ENCODE assay signal across 23 mouse cellular contexts in genomic region chr14:25776294-25776693, GRCm38 (mm10). TPM values are rescaled to one million over a fixed set of nuclear protein-coding genes. Genes with fewer than 3 reads are reported as not detected.
DNase-seq lines count a peak whose midpoint lies in the region; ATAC-seq and TF ChIP-seq lines count a peak whose summit lies in the region.
"Had no signal": no experiment of that assay in that cellular context is flagged by ENCODE, and none has a peak within 500 bp of the region (broad histone marks: within the 10 kb centered on the region; RNA-seq: fewer than 3 reads in every experiment).

No protein-coding gene starts in this region.

- H3K79me3 ChIP-seq in C2C12 (ENCODE audit: low read depth): no peaks in the 10 kb centered on the region

- H3K9ac ChIP-seq in heart, postnatal 0 days (replicated peaks; ENCODE audit: low read depth, low read length): no peak overlapping the region
- H3K9ac ChIP-seq in heart, embryonic 11.5 days (ENCODE audit: low read depth, low read length): no peak overlapping the region
- H3K9ac ChIP-seq: embryonic facial prominence, embryonic 15.5 days; forebrain, embryonic 12.5 days; heart, embryonic 13.5 days; hindbrain, embryonic 13.5 days; limb, embryonic 12.5 days; liver, embryonic 14.5 days had no signal

- H3K27me3 ChIP-seq in heart, postnatal 0 days (ENCODE audit: control insufficient read depth, insufficient read depth, low read length): 0 out of 2 replicates have a peak, but pooled peaks cover 3% of the 10 kb centered on the region
- no peaks in the 10 kb centered on the region; the same call in 1 of the 2 replicates for H3K27me3 ChIP-seq in heart, embryonic 11.5 days (ENCODE audit: control insufficient read depth, insufficient read depth, low read length)
- H3K27me3 ChIP-seq in C2C12 (ENCODE audit: control insufficient read depth, insufficient read depth, insufficient read length): no peaks in the 10 kb centered on the region
- no peaks in the 10 kb centered on the region for H3K27me3 ChIP-seq in limb, embryonic 10.5 days (ENCODE audit: low read depth, poor library complexity, severe bottlenecking)
- H3K27me3 ChIP-seq: embryonic facial prominence, embryonic 15.5 days; heart, embryonic 13.5 days; limb, embryonic 12.5 days had no signal

- TF ChIP-seq CTCF in heart, postnatal 0 days (IDR thresholded peaks at IDR 0.05; ENCODE audit: low read depth): no peak
- no peak for TF ChIP-seq CTCF in C2C12 (IDR thresholded peaks at IDR 0.05; ENCODE audit: control insufficient read depth, insufficient read depth, insufficient read length)
- no peak for TF ChIP-seq CTCF in embryonic fibroblast, embryonic 13.5 days (IDR thresholded peaks at IDR 0.05; ENCODE audit: borderline replicate concordance, insufficient read depth, low read length)

- DNase-seq in heart, postnatal 0 days (ENCODE audit: low spot score): no peak
- DNase-seq in limb, embryonic 10.5 days (ENCODE audit: low spot score): no peak
- DNase-seq in left cerebral cortex, postnatal 25 days (ENCODE audit: low spot score in 2 of 2): no peak
- DNase-seq: adrenal gland, postnatal 14 days; cerebellum, adult 11-12 months; gastrocnemius, postnatal 10 days; kidney, adult 11 months; kidney, postnatal 10 days; right cerebral cortex, adult 18-20 months; thymus, postnatal 4 days had no signal

- intact Hi-C loops in left cerebral cortex, postnatal 25 days (cut with DNase I): no loop called here

- no peak overlapping the region for H3K4me3 ChIP-seq in heart, postnatal 0 days (ENCODE audit: low read depth, low read length)
- no peak overlapping the region for H3K4me3 ChIP-seq in heart, embryonic 11.5 days (ENCODE audit: low read depth, low read length)
- no peak overlapping the region for H3K4me3 ChIP-seq in C2C12 (ENCODE audit: insufficient read depth, poor library complexity, severe bottlenecking)
- H3K4me3 ChIP-seq in embryonic fibroblast, embryonic 13.5 days (ENCODE audit: insufficient read depth, low read length): no peak overlapping the region
- H3K4me3 ChIP-seq in limb, embryonic 10.5 days: no peak overlapping the region
- H3K4me3 ChIP-seq: embryonic facial prominence, embryonic 15.5 days; forebrain, embryonic 12.5 days; heart, embryonic 13.5 days; hindbrain, embryonic 13.5 days; layer of hippocampus, adult 2 months; left cerebral cortex, adult 2 months; limb, embryonic 12.5 days had no signal

- WGBS in heart, postnatal 0 days: 54% methylated on average over 6 of the region's 6 CpGs
- WGBS in heart, embryonic 11.5 days (ENCODE audit: insufficient replicate concordance): 51% methylated on average over 6 of the region's 6 CpGs
- WGBS in limb, embryonic 10.5 days: 45% methylated on average over 6 of the region's 6 CpGs

- no peaks in the 10 kb centered on the region for H3K9me3 ChIP-seq in heart, postnatal 0 days (replicated peaks; ENCODE audit: control insufficient read depth, low read length)
- no peaks in the 10 kb centered on the region for H3K9me3 ChIP-seq in heart, embryonic 11.5 days (replicated peaks; ENCODE audit: control insufficient read depth, low read length)
- H3K9me3 ChIP-seq in limb, embryonic 10.5 days (replicated peaks): no peaks in the 10 kb centered on the region
- H3K9me3 ChIP-seq: embryonic facial prominence, embryonic 15.5 days; forebrain, embryonic 12.5 days; heart, embryonic 13.5 days; hindbrain, embryonic 13.5 days; limb, embryonic 12.5 days had no signal

- ATAC-seq in heart, postnatal 0 days (ENCODE audit: insufficient read depth, low read depth): peak; percentile 34; the same call in 1 of the 2 replicates
- ATAC-seq in heart, embryonic 11.5 days (replicated peaks; ENCODE audit: insufficient number of reproducible peaks, low FRiP score, low TSS enrichment): no peak
- ATAC-seq in megakaryocyte progenitor cell, adult 5-6 weeks (replicated peaks; ENCODE audit: poor library complexity): no peak
- ATAC-seq: midbrain, embryonic 16.5 days had no signal

- TF ChIP-seq POLR2A in embryonic fibroblast, embryonic 13.5 days (IDR thresholded peaks at IDR 0.05; ENCODE audit: low read depth, low read length): 0 out of 2 replicates have a peak, but pooled peaks have one; percentile 14

- H3K27ac ChIP-seq in heart, postnatal 0 days (ENCODE audit: low read depth): no peak overlapping the region
- no peak overlapping the region for H3K27ac ChIP-seq in heart, embryonic 11.5 days (ENCODE audit: low read depth, low read length)
- H3K27ac ChIP-seq in embryonic fibroblast, embryonic 13.5 days (ENCODE audit: insufficient read depth, low read length): peak overlapping the region; percentile 98
- 0 out of 2 replicates have a peak overlapping the region, but pooled peaks have one; percentile 11 for H3K27ac ChIP-seq in limb, embryonic 10.5 days
- H3K27ac ChIP-seq: embryonic facial prominence, embryonic 15.5 days; forebrain, embryonic 12.5 days; heart, embryonic 13.5 days; hindbrain, embryonic 13.5 days; layer of hippocampus, adult 2 months; left cerebral cortex, adult 2 months; limb, embryonic 12.5 days; liver, embryonic 14.5 days had no signal

- H3K4me2 ChIP-seq in heart, postnatal 0 days (ENCODE audit: low read depth, low read length): no peak overlapping the region
- H3K4me2 ChIP-seq in heart, embryonic 11.5 days: no peak overlapping the region
- H3K4me2 ChIP-seq: embryonic facial prominence, embryonic 15.5 days; forebrain, embryonic 12.5 days; heart, embryonic 13.5 days; hindbrain, embryonic 13.5 days; limb, embryonic 12.5 days had no signal

- peaks cover 29% of the 10 kb centered on the region for H3K4me1 ChIP-seq in heart, postnatal 0 days (ENCODE audit: control insufficient read depth, insufficient read depth)
- peaks cover 28% of the 10 kb centered on the region for H3K4me1 ChIP-seq in heart, embryonic 11.5 days (ENCODE audit: control insufficient read depth, insufficient read depth, low read length)
- peaks cover 41% of the 10 kb centered on the region for H3K4me1 ChIP-seq in embryonic fibroblast, embryonic 13.5 days (ENCODE audit: control insufficient read depth, insufficient read depth, low read length)
- peaks cover 37% of the 10 kb centered on the region for H3K4me1 ChIP-seq in limb, embryonic 10.5 days
- H3K4me1 ChIP-seq: forebrain, embryonic 12.5 days; hindbrain, embryonic 13.5 days had no signal

- no peak for TF ChIP-seq EP300 in heart, postnatal 0 days (IDR thresholded peaks at IDR 0.05; ENCODE audit: low read depth)

- no peak overlapping the region for H3ac ChIP-seq in C2C12 (ENCODE audit: control insufficient read depth, insufficient read length, low read depth)

- H3K79me2 ChIP-seq in C2C12 (ENCODE audit: control insufficient read depth, insufficient read depth): no peaks in the 10 kb centered on the region

- H3K36me3 ChIP-seq in heart, postnatal 0 days (replicated peaks; ENCODE audit: control insufficient read depth, insufficient read depth, low read length): no peaks in the 10 kb centered on the region
- no peaks in the 10 kb centered on the region for H3K36me3 ChIP-seq in heart, embryonic 11.5 days (ENCODE audit: control insufficient read depth, insufficient read depth, low read length)
- H3K36me3 ChIP-seq in C2C12 (ENCODE audit: control insufficient read depth, insufficient read depth): no peaks in the 10 kb centered on the region
- no peaks in the 10 kb centered on the region for H3K36me3 ChIP-seq in limb, embryonic 10.5 days
- H3K36me3 ChIP-seq: embryonic facial prominence, embryonic 15.5 days; forebrain, embryonic 12.5 days; heart, embryonic 13.5 days; hindbrain, embryonic 13.5 days; limb, embryonic 12.5 days had no signal

TF ChIP-seq in C2C12, 6 proteins besides CTCF, POLR2A, EP300 and RAD21:
- peak; percentile 56 for TF ChIP-seq CEBPB (IDR thresholded peaks at IDR 0.05; ENCODE audit: low read depth)
- peak; percentile 98 for TF ChIP-seq MAX (IDR thresholded peaks at IDR 0.05)
- no peak for TF ChIP-seq USF1 (IDR thresholded peaks at IDR 0.05; ENCODE audit: low read depth)
- TF ChIP-seq MYOG (IDR thresholded peaks at IDR 0.05; ENCODE audit: control insufficient read depth, extremely low read depth, insufficient read length): no peak
- no peak for TF ChIP-seq MYOD1 (IDR thresholded peaks at IDR 0.05; ENCODE audit: control insufficient read depth, insufficient read length, low read depth)
- no peak for TF ChIP-seq FOSL1 (IDR thresholded peaks at IDR 0.05; ENCODE audit: insufficient read depth, low read length, poor library complexity, severe bottlenecking)

RNA-seq across cellular contexts. Expression of gene Zcchc24, which starts 7.5 kb away (rescaled TPM):
- total RNA-seq in heart, postnatal 0 days (2014; rRNA removed; ENCODE audit: low replicate concordance): 36.6 and 40.3 TPM in 2 replicates
- polyA plus RNA-seq in heart, postnatal 0 days (2015; fragmentation: Nextera tagmentation; extraction: Ambion mirVana): 14.9 and 18.5 TPM in 2 replicates
- polyA plus RNA-seq in heart, embryonic 11.5 days (2014; fragmentation: Nextera tagmentation; extraction: Ambion mirVana): 18.9 and 22.6 TPM in 2 replicates
- 36.4 TPM for polyA plus RNA-seq in C2C12 (2012; fragmentation: generic; extraction: Trizol)
- 116 and 122 TPM in 2 replicates for polyA plus RNA-seq in embryonic fibroblast, embryonic 13.5 days (2011; ENCODE audit: insufficient read length, low read depth, missing spikeins)
- 9.9 and 17.0 TPM in 2 replicates for polyA plus RNA-seq in limb, embryonic 10.5 days (2016; fragmentation: Nextera tagmentation; extraction: Ambion mirVana)
- total RNA-seq in megakaryocyte progenitor cell, adult 5-6 weeks (2015): 1.2 and 1.3 TPM in 2 replicates
- total RNA-seq in megakaryocyte progenitor cell, adult 5-6 weeks (2017): 0.41 and 0.92 TPM in 2 replicates
- total RNA-seq in left cerebral cortex, postnatal 25 days (2021): 10 to 100 TPM; 45.7 to 51.3 TPM

Comparison
In these comparisons a context has a peak if more than half of its experiments do, and no peak if none do; other contexts are left out.
1. H3K27ac ChIP-seq: peak in embryonic fibroblast, embryonic 13.5 days (single experiment) and limb, embryonic 10.5 days (single experiment); none in heart, postnatal 0 days (single experiment) and heart, embryonic 11.5 days (single experiment).